Mouse (Mus musculus): ENCODE data around the gene Mei1. TPM values are rescaled to one million over a fixed set of nuclear protein-coding genes. Genes with fewer than 3 reads are reported as not detected.

The Mei1 gene
- under 1 TPM; 0.18 to 0.27 TPM for total RNA-seq (2021)
- long read RNA-seq, partial matches to known transcripts: 0 of 2 reads
- long read RNA-seq, other reads (novel, unspliced or antisense): 2 of 2 reads

DNA sequence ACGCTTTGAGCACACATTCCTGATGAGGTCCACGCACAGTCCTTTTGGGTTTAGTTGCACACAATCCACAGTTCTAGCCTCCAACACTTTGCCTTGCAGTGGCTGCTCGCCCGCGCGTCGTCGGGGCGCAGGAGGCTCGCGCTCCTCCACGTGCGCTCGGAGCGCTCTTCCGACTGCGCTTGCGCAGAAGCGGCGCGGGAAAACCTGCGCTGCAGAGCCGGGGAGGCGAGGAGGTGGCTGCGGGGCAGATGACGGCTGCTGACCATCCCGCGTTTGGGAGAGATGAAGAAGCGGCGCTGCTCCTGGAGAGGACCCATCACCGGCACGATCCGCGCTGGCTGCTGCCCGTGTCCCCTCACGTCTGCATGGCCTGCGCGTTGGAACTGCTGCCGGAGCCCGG lies at the start of gene Mei1:
Gene Mei1 (plus strand): TSS at position 99 of the 400 bp plus-strand sequence.
- DNase-seq (ENCODE audit: low spot score in 2 of 2): no peak

DNA sequence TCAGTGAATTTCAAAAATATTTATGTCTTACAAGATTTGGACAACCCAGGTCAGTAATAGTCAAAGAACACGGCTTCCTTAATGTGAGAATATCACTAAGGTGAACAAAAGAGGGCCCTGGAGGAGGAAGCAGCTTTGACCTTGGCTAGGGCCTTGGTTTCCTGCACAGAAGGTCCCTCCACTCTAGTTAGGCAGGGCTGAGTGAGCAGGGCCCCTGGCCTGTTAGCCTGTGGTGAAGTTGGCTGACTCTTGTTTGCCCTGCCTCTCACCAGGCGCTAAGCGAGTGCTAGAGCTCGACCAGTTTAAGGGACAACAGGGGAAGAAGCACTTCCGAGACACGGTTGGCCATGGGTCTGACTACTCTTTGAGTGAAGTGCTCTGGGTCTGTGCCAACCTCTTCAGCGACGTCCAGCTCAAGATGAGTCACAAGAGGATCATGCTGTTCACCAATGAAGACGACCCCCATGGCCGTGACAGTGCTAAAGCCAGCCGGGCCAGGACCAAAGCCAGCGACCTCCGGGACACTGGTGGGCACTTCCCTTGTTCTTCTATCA lies 47.2 kb upstream of the Mei1 start:
- no peak for DNase-seq (ENCODE audit: low spot score in 2 of 2)

DNA sequence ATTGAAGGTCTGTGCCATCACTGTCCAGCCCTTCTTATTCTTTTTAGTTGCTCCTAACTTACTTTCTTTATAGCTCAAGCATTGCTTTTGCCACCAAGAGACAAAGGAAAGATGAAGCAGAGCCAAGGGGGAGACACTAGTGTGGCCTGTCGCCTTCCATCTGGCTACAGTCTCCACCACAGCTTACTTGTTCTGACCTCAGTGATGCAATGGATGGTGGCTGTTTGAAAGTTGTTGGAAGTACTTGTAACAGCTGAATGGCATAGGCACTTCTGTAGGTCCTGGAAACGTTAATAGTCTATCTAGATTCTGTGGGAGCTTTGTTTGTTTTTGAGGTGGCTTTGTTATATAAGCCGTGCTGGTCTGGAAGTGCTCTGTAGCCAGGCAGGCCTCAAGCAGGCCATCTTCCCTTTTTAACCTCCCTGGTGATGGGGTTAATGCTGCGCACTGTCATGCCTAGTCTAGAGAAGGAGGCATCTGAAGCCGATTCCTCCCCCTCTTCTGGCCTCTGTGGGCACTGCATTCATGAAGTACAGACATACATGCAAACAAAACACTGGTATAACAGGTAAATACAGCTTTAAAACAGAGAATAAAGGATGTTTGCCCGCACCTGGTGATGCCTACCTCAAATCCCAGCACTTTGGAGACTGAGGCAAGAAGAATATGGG lies 45.7 kb upstream of the Mei1 start:
- no peak for DNase-seq (ENCODE audit: low spot score in 2 of 2)

DNA sequence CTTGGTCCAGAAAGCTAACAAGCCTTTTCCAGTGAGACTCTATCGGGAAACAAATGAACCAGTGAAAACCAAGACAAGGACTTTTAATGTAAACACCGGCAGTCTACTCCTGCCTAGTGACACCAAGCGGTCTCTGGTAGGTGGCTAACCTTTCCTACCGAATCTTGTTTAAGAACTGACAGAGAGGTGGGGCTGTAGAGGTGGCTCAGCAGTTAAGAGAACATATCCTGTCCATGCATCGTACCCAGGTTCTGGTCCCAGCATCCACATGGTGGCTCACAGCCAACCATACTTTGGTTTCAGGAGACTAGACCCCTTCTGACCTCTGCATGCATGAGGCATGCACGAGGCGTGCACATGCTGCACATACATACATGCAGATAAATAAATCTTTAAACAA lies 42.5 kb upstream of the Mei1 start:
- DNase-seq (ENCODE audit: low spot score in 2 of 2): no peak

DNA sequence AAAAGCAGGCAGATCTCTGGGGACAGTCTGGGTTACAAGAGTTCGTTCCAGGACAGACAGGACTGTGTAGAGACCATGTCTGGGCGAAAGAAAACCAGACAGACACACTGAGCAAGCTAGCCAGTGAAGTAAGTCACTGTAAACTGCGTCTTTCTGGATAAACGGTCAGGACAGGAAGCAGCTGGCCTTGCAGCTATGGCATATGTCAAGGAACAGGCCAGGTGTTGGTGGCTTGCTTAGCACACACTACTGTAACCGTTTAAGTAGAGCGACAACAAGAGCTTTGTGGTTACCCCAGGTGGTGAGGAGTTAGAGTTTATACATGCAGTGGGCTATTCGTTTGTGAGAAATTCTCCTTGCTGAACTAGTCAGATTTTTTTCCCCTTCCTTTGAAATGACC lies 42.1 kb upstream of the Mei1 start:
- DNase-seq (ENCODE audit: low spot score in 2 of 2): no peak

DNA sequence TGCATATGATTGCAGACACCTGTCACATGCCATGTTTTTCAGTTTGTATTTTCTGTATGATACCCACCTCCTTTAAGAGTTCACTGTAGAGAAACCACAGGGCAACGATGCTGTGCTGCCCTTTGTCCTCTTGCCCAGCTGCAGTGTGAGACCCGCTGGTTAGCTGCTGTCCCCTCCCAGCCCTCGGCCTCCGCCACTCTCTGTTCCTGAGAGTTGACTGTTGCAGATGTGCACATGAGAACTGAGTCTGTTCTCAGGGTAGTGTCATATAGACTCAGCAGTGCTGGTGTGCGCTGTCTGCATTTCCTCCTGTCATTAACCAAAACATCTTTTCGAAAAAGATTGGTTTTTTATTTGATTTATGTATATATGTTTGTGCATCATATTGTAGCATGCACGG lies 37.4 kb upstream of the Mei1 start:
- no peak for DNase-seq (ENCODE audit: low spot score in 2 of 2)

DNA sequence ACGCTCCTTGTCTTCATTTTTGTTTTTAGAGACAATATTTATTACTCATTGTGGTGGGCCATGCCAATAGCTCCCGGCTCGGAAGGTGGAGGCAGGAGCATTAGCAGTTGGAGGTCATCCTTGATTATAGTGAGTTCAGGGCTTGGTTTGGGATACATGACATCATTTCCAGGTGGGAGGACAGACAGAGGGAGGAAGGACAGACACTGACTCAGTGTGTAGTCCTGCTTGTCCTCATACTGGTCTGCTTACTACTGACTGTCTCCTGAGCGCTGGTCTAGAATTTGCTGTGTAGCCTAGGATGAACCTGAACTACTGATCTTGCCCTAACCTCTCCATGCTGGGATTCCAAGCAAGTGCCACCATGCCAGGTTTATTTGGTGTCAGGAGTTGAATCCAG lies 36.0 kb upstream of the Mei1 start, which contains the start of gene Desi1:
Gene Desi1 (minus strand): TSS at position 101 of the 400 bp plus-strand sequence.
- DNase-seq (ENCODE audit: low spot score in 2 of 2): no peak

DNA sequence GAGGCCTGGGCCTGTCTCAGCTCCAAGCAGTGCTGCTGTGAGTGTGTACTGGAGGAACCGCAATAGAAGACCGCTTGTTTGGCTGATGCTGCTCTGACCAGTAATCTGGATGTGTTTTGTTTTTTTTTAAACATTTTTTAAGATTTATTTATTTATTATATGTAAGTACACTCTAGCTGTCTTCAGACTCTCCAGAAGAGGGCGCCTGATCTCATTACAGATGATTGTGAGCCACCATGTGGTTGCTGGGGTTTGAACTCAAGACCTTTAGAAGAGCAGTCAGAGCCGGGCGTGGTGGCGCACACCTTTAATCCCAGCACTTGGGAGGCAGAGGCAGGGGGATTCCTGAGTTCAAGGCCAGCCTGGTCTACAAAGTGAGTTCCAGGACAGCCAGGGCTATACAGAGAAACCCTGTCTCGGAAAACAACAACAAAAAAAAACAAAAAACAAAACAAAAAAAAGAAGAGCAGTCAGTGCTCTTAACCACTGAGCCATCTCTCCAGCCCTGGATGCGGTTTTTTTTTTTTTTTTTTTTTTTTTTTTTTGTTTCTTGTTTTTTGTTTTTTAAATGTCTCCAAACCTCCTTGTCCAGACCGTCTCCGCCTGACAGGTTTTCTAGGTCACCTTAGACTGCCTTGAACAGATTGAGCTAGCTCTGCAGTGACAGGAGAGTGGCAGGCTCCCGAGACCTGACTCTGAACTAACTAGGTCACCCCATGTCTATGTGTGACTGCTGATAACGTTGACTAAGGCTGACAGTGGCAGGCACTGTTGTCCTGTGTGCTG lies 33.7 kb upstream of the Mei1 start:
- peak in 1 of 2 experiments; percentile 43 for DNase-seq (ENCODE audit: low spot score in 2 of 2)

DNA sequence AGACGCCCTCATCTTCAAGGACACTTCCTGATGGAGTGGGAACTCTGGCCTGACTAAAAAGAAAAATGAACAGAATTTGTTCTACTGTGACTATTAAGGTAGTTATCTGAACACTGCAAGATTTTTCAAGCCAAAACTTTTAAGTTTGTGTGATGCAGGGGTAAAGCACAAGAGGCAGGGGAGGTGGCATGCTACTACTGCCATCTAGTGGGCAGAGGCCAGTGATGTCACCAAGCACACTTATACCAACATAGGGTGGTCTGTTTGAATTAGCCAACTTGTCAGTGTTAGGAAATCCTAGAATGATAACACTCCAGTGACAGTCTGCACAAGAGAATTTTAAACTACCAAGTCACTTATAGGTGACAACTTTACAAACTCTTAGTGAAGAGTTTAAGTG lies 29.1 kb upstream of the Mei1 start:
- peak; percentile 37 to 48 for DNase-seq (ENCODE audit: low spot score in 2 of 2)

DNA sequence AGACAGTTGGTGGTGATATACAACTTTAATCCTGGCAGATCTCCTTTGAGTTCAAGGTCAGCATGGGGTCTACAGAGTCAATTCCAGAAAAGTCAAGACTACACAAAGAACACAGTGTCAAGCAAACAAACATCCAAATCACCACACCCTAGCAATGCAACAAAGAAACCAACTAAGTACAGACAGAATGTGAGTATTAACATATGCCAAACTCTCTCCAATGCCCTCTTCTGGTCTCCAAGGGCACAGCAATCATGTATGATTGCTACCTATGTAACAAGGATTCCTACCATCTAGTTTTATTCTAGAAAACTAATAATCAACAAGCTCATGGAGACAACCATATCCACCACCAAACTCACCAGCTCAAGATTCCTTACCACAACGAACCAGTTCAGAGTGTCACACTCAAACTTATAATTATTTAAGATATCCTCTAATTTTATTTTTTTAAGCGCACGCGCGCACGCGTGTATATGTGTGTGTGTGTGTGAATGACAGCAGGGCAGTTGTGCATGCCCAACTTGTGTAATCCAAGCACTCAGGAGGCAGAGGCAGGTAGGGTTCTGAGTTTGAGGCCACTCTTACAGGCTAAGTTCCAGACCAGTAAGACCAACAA lies 25.5 kb upstream of the Mei1 start:
- DNase-seq (ENCODE audit: low spot score in 2 of 2): no peak

DNA sequence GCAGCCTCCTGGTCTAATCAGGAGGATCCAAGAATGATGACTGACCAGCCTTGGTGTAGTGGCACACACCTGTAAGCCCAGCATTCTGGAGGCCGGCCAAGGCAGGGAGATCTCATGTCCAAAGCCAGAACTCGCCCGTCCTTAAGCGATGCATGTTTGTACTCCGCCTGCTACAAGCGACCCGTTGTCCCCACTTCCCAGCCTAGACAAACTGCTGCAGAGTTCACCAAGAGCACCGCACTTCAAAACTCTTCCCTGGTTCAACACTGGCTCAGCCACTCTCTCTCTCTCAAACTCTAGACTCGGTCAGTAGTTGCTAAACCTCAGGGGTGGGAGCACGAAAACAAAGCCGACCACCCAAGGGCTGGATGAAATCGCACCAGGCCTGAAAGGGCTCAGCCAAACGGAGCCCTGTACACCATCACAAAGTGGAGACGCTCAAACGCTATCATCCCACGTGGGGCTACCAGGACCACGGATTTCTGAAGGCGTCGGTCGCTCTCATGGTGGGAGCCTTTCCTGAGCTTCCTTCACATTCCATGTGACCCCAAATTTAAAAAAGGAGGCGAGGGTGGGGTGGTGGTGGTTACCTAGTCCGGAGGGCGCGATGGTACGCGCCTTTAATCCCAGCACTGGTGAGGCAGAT lies 23.4 kb upstream of the Mei1 start:
- peak in 1 of 2 experiments; percentile 24 for DNase-seq (ENCODE audit: low spot score in 2 of 2)

DNA sequence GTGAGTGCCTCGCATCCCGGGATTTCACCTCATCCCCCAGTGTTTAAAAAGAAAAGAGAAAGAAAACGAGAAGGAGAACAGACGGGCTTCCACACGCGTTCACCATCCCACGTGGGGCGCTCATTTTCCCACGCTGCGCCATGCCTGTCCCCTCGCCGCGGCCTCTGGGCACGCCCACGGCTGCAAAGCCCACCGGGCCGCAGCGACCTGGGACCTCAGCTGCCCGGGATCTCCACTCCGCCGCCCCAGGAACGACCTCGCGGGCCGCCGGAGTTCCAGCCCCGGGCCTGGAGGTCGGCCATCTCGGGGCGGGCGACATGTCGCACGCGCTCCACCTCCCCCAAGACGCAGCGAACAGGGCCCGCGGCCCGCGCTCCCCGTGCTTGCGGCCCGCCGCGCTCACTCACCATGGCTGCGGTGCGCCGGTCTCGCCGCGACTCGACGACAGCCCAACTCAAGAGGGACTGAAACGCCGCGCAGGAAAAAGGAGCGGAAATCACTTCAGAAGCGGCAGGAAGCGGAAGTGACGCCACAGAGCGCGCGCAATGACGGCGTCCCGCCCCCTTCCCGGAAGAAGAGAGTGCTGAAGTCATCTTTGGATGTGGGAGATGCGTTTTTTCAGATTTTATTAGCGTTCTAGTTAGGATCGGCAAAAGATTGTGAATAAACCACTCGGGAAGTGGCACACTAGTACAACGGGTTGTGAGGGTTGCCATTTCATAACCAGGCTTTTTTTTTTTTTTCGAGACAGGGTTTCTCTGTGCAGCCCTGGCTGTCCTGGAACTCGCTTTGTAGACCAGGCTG lies 22.5 kb upstream of the Mei1 start, which contains the start of gene Snu13:
Gene Snu13 (minus strand): TSS at position 519 of the 804 bp plus-strand sequence.
- peak; percentile 93 to 94 for DNase-seq (ENCODE audit: low spot score in 2 of 2)

DNA sequence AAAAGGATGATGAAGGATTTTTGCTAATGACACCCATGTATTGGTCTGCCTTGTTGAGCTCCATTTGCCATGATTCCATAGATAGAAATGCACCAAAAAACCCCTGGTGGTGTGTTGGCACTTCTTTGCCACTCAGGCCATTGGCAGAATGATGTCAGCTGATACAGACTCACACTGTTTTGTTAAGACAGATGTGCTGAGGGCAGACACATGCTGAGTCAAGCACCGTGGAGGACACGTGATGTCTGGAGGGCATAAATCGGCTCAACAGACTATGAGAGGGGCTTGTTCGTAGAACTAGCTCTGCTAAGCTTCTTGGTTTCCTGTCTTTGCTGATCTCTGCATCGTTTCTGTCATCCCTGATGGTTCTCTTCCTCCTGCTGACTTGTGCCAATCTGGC lies 17.3 kb upstream of the Mei1 start:
- no peak for DNase-seq (ENCODE audit: low spot score in 2 of 2)

DNA sequence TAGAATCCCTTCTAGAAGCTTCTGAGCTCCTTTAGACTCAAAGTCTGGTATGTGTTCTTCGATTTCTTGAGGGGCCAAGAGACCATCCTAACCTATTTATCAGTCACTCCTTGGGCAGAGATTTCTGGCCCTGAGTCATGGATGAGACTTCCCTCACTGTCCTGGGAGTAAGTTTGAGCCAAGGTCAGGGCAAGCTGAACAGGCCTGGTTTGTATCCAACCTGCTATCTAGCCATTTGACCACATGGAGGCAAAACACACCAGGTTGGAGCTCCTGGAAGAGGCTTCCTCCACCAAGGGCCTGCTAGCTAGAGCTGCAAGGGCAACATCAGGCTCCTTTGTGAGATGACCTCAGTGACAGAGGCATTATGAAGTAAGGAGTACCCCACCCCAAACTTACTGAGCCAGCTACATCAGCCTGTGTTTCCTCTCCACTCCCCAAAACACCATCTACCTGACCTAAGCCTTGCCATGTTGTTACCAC lies 11.0 kb upstream of the Mei1 start, which contains the start of gene 4930407I10Rik:
Gene 4930407I10Rik (plus strand): TSS at position 433 of the 483 bp plus-strand sequence.
- DNase-seq (ENCODE audit: low spot score in 2 of 2): no peak

DNA sequence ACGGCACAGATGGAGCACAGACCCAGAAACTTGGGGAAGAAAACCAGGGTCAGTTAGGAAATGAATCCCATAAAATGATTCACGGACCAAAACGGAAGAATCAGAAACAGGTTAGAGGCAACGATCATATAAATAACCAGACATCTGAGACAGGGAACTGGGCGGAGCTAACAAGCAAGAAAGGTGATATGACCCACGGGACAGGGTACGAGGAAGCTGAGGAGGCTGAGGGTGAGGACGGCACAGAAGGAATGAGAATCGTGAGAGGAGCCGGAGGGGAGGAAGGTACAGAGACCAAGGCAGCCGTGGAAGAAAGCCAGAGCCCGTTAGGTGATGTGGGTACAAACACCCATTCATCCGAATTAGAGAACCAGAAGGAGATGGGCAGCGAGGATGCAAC lies 5.9 kb upstream of the Mei1 start:
- no peak for DNase-seq (ENCODE audit: low spot score in 2 of 2)

DNA sequence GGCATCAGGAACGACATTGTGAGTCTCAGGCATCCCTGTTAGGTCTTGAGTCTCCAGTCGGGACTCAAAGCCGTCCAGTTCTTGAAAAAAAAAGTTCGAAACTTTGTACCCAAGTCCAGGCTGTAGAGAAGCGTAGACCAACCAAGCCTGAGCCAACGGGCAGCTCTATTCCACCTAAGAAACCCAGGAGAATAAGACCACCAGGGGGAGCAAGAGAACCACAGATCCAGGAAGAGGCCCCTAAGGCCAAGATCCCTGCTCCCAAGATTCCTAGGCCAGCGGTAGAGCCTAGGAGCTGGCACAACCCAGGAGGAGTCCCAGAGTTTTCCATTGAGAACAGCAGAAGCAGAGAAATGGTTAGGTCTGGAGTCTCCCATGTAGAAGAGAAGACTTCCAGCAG lies 4.3 kb upstream of the Mei1 start:
- peak; percentile 78 to 82 for DNase-seq (ENCODE audit: low spot score in 2 of 2)

DNA sequence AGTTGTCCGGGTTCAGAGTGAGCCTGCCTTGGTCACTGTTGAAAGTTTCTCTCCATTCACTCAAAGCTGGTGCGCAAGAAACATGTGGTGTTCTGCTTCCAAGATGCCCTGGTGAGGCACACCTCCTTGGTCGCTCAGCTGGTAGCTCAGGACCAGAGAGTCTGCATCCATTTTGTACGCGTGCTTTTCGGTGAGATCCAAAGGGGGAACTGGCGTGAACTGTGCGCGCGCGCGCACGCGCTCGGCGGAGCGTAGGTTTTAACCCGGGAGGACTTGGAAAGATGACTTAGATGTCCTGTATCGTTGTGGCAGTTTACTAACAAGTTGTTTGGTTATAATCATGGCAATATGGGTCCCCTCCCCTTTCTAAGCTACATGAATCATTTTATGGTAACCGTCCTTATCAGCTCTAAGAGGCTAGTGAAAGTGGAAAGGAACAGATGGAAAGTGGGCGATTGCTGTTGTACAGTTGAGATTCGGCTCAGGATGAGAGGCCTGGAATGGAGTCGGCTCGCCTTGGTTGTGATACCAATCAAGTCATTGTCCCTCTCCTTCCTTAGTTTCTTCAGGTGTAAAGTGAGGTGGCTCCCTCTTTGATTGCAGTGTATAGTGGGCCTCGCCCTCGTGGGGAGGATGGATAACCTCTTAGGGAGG lies 2.1 kb downstream of the Mei1 start:
- DNase-seq (ENCODE audit: low spot score in 2 of 2): no peak

DNA sequence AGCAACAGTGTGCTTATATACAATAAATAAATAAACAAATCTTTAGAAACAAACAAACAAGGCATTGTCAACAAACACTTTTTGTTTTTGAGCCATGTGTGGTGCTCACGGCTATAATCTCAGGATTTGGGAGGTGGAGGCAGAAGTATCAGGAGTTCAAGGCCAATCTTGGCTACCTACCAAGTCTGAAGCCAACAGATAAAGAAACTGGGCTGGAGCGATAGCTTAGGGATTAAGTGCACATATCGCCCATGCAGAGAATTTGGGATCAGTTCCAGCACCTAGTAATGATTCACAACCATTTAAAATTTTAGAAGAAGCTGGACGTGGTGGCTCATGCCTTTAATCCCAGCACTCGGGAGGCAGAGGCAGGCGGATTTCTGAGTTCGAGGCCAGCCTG lies 3.7 kb downstream of the Mei1 start:
- no peak for DNase-seq (ENCODE audit: low spot score in 2 of 2)

DNA sequence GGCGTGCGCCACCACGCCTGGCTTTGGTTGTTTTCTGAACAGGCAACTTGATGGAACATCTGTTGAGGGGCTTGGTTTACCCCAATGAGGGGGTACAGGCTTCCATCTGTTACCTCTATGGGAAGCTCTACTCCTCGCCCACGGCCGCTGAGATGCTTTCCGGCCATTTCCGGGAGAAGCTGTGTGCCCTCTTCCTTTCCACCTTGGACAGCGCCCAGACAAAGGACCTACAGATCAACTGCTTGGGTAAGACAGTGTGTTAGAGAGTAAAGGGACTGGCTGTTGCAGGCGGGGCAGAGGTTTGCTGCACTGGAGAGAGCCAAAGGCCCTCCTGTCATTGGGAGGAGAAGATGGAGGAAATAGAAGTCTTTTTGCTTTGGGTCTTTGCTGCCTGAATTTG lies 10.1 kb downstream of the Mei1 start:
- DNase-seq (ENCODE audit: low spot score in 2 of 2): no peak

DNA sequence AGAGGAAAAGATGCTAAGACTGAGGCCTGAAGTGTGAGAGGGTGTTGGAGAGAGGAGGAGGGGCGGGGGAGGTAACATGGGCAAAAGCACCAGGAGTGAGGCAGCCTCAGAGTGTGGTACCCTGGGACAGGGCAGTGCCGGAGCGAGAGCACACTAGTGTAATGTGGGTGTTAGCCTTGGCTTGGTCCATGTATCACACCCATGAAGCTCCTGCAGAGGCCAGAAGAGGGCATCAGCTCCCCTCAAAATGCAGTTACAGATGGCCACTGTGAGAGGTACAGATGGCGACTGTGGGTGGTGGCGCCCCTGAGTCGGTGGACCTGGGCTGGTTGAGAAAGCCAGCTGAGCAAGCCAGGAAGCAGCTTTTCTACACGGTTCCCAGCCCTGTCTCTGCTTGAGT lies 11.4 kb downstream of the Mei1 start:
- peak; percentile 43 to 59 for DNase-seq (ENCODE audit: low spot score in 2 of 2)

All from layer of hippocampus, postnatal 10 days (tissue).